Mouse (Mus musculus): ENCODE measurements at regions not wholly inside any gene's neighbourhood (a gene's known extent, or its start where the extent isn't known, plus 50 kb on each side); places are given as distances from the start of the nearest gene placed in this dataset.

DNA sequence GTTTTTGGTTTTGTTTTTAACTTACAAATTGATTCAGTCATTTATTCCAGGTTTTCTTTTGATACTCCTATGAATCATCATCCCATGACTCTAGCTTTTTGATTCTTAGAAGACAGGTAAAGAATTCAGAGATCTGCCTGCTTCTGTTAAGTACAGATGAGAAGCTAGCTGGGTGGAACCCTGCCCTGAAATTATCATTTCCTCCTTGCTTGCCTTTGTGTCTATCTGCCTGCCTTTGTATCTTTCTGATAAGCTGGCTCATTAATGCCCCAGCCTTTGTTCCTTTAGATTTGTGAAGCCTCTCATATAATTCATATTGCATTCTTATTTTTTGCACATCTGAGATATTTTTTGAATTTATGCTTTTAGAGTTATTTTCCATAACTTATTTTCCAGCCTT, 167.6 kb upstream of the Gm49339 start:
- TF ChIP-seq CTCF (IDR thresholded peaks at IDR 0.05 in 2 of 3, conservative IDR thresholded peaks at IDR 0.05 in 1 of 3; ENCODE audit: control insufficient read depth in 1 of 3, insufficient read depth in 1 of 3, low read depth in 2 of 3, low read length in 3 of 3, poor library complexity in 1 of 3, severe bottlenecking in 1 of 3) (no peak), POLR2AphosphoS2 (IDR thresholded peaks at IDR 0.05; ENCODE audit: low read length) (no peak), EP300 (IDR thresholded peaks at IDR 0.05; ENCODE audit: low read depth in 1 of 2, low read length in 2 of 2) (peak; percentile 72 to 77), MAFK (IDR thresholded peaks at IDR 0.05; ENCODE audit: borderline replicate concordance, low read depth, low read length) (no peak), ZNF384 (IDR thresholded peaks at IDR 0.05; ENCODE audit: low read depth, low read length) (no peak), ZKSCAN1 (IDR thresholded peaks at IDR 0.05; ENCODE audit: low read depth, low read length) (no peak)
